Mouse (Mus musculus) natural killer cell, adult 2 months (primary cell): Measurements from ENCODE around the gene Mpz.
"Not testable (repeated sequence)": the region's sequence is repeated elsewhere in the genome, so short reads cannot be mapped to it uniquely, and the experiment has no call there.

Experiments
- DNase-seq, 2 experiments: peaks; one replicate each; pipeline ENCODE4 v3.0.0; 2022; ENCODE audit warnings: low spot score in 2 of 2

The Mpz gene

GRCm38 (mm10) chr1:171129251-171129650, 21.3 kb upstream of the Mpz start:
- no peak for DNase-seq

- no peak for DNase-seq
Measured at GRCm38 (mm10) chr1:171130971-171131370, 19.5 kb upstream of the Mpz start.

- no peak for DNase-seq
Measured at GRCm38 (mm10) chr1:171135600-171135999, 14.9 kb upstream of the Mpz start.

- not testable (repeated sequence) for DNase-seq
Measured at GRCm38 (mm10) chr1:171137486-171138155, 12.9 kb upstream of the Mpz start.

GRCm38 (mm10) chr1:171142981-171143380, 7.5 kb upstream of the Mpz start:
- not testable (repeated sequence) for DNase-seq

- peak; percentile 2 to 18 for DNase-seq
Measured at GRCm38 (mm10) chr1:171150838-171151391, 404 bp downstream of the Mpz start.

- no peak for DNase-seq
Measured at GRCm38 (mm10) chr1:171151966-171152365, 1.5 kb downstream of the Mpz start.

GRCm38 (mm10) chr1:171156644-171157043, 6.1 kb downstream of the Mpz start:
- no peak for DNase-seq

- DNase-seq: no peak
Measured at GRCm38 (mm10) chr1:171157965-171158364, 7.5 kb downstream of the Mpz start.

GRCm38 (mm10) chr1:171159485-171159975, 9.0 kb downstream of the Mpz start:
- peak in 1 of 2 experiments; percentile 9 for DNase-seq

GRCm38 (mm10) chr1:171162526-171162925, 12.0 kb downstream of the Mpz start:
- no peak for DNase-seq

- DNase-seq: no peak
Measured at GRCm38 (mm10) chr1:171164258-171164657, 13.7 kb downstream of the Mpz start.

- DNase-seq: no peak
Measured at GRCm38 (mm10) chr1:171165629-171166345, 15.3 kb downstream of the Mpz start.

GRCm38 (mm10) chr1:171168906-171169305, 18.4 kb downstream of the Mpz start:
- no peak for DNase-seq

- no peak for DNase-seq
Measured at GRCm38 (mm10) chr1:171169913-171170312, 19.4 kb downstream of the Mpz start.

GRCm38 (mm10) chr1:171171138-171171537, 20.6 kb downstream of the Mpz start:
- no peak for DNase-seq

GRCm38 (mm10) chr1:171172779-171173178, 22.3 kb downstream of the Mpz start:
- no peak for DNase-seq

- no peak for DNase-seq
Measured at GRCm38 (mm10) chr1:171179487-171180171, 29.1 kb downstream of the Mpz start.

GRCm38 (mm10) chr1:171183025-171183424, 32.5 kb downstream of the Mpz start:
- DNase-seq: no peak

- no peak for DNase-seq
Measured at GRCm38 (mm10) chr1:171183620-171184019, 33.1 kb downstream of the Mpz start.

- peak; percentile 41 to 57 for DNase-seq
Measured at GRCm38 (mm10) chr1:171184314-171184713, 33.8 kb downstream of the Mpz start.

GRCm38 (mm10) chr1:171185655-171186054, 35.1 kb downstream of the Mpz start:
- DNase-seq: no peak
